Mouse (Mus musculus) natural killer cell, adult 2 months (primary cell): ENCODE data around the gene Slc1a7.

Source experiments
- DNase-seq, 2 experiments: peaks; one replicate each; pipeline ENCODE4 v3.0.0; 2022; ENCODE audit warnings: low spot score in 2 of 2

Slc1a7 gene

GRCm38 (mm10) chr4:108014466-108014865 is 46.3 kb downstream of the Slc1a7 start:
- DNase-seq: no peak

DNA sequence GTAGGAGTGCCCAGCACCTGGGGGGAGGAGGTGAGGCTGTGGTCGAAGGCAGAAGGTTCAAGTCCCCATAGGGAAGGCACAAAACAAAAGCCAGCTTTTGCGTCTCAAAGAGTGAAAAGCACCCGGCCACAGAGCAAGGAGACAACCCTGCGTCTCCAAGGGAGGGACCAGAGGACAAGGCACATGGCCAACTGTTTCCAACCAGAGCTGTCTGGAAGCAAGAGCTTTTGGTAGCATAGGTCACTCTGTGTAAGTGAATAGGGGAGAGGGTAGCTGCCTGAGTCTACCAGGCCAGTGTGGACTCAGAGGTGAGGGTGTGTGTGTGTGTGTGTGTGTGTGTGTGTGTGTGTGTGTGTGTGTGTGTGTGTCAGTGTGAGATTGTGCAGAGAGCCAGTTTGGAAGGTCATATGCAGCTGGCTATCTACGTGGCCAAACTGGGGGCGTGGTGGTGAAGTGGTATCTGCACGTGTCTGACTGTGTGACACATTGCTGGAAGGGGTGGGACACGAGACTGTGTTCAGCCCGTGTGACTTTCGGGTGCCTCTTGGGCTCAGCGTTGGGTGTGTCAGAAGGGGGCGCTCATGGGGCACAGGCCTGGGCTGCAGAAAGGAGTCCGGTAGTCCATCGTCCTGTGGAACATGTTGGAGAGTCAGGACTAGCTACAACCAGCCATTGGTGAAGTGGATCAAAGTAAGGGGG is 47.1 kb downstream of the Slc1a7 start:
- no peak for DNase-seq

DNA sequence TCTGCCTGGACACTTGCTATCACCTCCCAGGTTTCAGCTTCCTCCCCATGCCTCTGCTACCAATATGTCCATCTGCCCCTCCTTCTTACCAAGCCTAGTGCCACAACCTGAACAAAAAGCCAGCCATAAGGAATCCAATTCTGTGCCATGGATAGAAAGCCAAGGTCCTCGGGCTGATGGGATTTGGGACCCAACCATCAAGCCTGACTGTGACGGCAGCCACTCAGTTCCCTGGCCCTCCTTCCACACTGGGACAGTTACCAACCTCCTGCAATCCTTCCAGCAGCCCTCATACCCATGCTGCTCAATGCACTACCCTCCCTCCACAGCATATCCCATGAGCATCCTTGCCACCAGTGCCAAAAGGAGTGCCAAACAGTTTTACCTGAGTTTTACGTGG is 48.2 kb downstream of the Slc1a7 start:
- DNase-seq: no peak

- no peak for DNase-seq
Observed at GRCm38 (mm10) chr4:108017839-108018238, 49.7 kb downstream of the Slc1a7 start.

DNA sequence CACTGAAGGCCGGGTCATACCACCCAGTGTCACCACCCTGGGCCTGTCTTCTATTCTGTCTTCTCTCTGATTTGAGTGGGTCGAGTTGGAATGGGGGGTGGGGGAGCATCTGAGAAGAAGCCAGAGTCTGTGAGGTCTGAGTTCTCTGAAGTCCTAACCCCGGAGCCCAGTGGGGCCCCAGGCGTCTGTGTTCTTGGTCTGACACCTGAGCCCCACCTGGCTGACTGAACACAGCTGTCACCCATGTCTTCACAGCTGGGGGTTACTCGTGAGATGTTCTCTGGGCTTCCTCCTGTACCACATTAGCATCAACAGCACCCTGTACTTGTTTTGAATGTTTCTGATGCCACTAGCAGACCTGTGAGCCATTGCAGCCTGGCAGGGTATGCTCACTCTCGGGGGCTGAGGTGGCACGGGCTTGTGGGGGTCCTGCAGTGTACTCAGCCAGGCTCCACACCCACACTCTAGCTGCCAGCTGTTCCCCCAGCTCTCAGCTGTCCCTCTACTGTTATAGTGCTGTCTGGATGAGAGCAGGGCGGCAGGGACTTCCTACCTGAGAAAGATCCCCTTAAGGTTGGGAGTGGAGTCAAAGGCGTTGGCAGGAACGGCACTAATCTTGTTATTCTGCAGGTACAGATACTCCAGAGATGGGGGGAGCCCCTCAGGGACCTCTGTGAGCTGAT is 50.2 kb downstream of the Slc1a7 start:
- no peak for DNase-seq

DNA sequence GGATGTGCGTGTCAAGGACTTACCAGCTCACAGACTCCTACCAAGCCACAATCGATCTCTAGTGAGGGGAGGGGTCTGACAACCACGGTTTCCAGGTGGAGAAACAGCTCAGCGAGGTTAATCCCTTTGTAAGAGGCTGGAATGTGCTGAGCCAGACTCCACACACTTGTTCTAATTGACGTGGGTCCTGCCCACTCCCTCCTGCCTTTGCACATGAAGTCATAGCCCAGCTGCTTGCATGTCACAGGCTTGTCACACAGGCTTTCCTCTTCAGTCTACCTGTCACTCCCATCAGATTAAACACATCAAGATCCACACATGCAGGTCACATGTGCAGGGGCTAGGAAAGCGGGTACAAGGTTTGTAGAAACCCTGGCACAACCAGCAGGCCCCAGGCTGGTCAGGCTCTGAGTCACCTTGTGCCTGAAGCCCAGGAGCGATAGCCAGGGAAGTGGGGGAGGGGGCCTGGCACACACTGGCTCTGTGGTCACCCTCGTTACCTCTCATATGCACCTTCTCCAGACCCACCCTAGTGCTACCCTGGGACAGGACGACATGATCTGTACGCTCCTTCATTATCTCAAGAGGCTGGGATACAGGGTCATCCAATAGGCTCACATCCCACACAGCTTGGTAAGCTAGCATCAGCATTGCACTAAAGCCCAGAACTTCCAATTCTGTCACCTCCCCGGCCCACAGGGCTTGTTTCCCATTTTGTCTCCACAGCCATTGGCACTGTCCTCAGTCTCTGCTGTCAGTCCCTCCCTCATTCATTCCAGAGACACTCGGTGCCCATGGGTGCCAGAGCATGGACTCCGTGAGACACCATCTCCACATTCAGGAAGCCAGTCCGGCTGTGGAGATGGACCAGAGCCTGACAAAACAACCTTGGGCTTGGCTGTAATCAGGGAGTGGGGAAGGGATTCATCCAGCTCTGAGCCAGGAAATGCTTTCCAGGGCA is 51.1 kb downstream of the Slc1a7 start:
- no peak for DNase-seq

GRCm38 (mm10) chr4:108020178-108020577 is 52.0 kb downstream of the Slc1a7 start:
- DNase-seq: no peak

DNA sequence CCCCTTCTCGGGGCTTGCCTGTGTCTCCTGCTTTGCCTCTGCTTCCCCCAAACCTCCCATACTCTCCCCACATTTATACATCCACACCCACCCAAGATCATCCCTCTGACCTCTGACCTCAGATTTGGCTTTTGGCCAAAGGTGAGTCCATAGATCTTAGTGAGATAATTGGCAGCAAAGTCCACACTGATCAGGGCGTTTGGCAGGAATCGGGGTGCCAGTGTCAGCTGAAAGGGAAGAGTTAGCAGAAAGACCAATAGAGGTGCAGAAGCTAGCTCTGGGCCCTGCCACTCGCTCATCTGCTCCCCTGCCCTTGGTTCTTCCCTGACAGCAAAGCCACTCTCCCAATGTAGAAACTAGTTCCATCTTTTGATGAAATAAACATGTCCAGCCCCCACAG is 55.1 kb downstream of the Slc1a7 start:
- no peak for DNase-seq

DNA sequence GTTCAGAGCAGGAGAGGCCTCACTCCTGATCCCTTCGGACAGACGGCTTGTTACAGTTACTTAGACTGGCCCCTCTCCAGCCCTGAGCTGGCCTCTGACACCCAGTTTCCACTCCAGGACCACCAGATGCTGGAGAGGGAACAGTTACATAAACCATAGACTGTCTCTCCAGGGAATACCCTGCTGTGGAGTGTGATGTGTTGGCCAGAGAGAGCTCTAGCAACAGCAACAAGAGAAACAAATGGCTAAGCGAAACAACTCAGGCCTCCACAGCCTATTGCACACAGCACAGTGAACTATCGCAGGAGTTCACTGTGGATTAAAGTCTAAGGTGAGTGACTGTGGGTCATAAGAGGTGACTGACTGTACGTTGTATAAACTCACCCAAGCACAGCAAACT is 56.5 kb downstream of the Slc1a7 start:
- no peak for DNase-seq

- DNase-seq: no peak
Observed at GRCm38 (mm10) chr4:108025269-108025668, 57.1 kb downstream of the Slc1a7 start.

GRCm38 (mm10) chr4:108026193-108026592 is 58.1 kb downstream of the Slc1a7 start:
- no peak for DNase-seq

DNA sequence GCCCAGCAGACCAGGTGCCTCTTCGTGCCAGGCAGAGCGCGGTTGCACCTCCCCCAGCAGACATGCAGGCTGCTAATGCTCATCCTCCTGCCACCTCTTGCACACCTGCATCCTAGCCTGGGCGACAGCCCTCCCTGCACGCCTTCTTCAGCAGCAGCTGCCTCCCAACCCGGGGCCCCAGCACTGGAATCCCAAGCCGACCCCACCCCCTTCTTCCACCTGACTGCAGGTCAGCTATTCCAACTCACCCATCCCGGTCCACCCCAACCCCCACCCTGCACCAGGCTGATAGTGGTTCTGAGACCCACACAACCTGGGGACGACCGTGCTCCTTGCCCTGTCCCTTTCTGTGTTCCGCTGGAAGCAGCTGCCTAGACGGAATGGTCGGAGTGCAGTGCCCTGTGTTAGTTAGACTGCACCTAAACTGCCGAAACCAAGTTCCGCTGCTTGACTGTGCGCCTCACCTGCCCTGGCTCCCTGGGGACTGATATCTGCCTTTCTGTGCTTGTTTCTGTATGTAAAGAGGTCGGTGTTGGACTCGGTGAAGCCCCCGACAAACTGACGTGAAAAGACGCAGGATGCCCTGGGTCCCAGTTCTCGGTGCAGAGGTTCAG is 62.9 kb downstream of the Slc1a7 start:
- DNase-seq: no peak

DNA sequence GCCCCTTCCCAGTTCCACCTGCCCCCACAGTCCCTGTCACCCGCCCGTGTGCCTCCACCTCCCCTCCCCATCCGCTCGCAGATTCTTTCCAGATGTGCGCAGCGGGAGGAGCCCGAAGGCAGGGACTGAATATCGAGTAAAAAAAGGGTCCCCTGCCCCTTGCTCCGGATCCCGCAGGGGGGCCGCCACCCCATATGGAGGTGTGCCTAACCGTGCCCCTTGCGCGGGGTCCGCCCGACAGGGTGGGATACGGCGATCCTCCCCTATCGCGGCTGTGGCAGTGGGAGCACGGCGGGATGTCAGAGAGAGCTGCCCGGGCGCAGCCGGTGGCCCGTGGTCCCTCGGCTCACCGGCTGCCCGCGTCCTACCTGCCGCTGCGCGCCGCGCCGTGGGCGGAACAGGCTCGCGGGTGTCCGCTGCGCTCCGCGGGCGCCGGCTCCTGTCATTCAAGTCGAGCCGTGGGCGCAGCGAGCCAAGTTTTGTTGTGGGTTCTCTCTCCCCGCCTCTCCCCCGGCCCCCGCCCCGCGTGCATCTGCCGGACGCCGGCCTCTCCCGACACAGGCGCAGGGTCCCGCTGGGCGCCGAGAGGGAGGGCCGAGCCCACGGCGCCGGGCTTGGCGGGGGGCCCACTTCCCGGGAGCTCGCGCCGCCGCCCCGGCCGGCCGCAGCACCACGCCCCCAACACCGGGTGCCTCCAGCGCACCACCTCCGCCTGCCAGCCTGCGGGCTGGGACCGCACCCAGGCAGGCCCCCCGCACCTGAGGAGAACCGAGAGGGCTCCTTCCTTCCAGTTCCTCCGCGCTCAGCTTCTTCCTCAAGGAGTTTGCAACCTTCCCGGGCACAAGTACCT is 63.6 kb downstream of the Slc1a7 start:
- DNase-seq: no peak

DNA sequence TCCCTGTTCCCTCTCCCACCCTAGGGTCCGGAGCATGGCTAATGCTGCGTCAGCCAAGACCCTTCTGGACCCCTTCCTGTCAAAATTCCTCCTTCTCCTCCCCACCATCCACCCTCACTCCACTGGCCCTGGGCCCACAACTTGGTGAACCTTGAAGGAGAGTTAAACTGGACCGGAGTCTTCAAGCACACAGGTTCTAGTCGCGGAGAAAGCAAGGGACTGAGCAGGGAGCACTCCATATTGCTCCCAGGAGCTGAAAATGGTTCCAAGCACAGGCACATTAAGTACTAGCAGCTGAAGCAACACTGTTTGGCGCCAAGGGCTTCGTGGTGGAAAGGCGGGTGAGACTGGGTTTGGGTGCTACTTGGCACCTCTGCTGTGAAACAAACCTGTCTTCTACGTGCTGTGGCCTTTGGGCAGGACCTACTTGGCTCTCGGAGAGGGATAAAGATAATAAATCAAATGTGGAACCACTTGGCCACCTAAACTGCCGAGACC is 64.3 kb downstream of the Slc1a7 start:
- no peak for DNase-seq

- DNase-seq: no peak
Observed at GRCm38 (mm10) chr4:108033041-108033764, 65.1 kb downstream of the Slc1a7 start.

DNA sequence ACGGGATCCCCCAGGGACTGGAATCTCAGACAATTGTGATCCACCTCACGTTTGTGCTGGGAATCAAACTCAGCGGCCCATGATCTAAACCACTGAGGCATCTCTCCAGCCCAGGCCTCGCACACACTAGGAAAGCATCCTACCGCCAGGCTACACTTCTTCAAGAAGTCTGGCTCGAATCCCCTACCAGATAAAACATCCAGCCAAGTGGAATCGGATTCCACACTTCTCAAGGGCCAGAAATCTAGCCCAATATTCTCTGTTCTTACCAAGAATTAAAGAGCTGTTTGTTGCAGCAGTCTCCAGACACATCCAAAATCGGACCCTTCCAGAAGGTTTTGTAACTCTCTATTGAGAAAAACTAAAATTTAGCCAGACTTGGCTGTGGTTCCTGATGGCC is 68.9 kb downstream of the Slc1a7 start:
- DNase-seq: no peak

DNA sequence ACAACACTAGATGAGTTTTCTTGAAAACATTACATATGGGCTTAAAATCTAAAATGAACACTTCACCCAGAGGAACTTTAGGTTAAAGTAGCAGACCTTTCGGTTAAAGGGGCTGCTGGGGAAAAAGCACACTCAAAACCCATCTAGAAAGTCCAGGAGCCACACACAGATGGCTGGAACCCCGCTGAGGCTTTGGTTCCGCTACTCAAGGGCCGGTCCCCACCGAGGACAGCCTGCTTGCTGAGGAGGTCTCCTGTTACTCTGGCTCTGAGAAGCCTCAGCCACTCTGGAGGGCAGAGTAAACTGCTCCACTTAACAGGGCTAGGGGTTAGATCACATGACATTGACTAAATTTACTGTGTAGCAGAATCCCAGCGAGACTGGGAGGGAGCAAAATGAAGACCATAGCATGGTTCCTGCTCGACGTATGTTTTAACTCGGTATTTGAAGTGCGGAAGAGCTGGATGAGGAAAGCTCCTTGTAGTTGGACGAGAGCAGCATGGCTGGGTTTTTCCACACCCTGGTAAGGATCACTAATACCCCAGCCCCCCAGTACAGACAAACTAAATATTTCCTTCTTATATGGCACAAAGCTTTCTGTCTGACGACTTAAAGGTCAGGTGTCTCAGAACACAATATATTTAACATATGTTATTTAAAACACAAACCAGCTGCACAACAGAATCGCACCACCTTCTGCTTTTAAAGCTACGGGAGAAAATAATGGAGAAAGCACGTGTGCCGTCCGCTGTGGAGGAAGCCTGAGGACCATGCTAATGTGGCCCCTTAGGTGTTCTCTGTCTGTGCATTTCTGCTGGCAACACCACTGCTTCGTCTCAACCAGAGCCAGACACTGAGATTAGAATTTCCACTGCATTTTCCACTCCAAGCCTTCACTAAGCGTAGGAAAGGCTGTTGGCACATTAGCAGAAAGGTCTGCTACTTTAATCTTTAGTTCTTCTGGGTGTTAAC is 77.3 kb downstream of the Slc1a7 start:
- no peak for DNase-seq

DNA sequence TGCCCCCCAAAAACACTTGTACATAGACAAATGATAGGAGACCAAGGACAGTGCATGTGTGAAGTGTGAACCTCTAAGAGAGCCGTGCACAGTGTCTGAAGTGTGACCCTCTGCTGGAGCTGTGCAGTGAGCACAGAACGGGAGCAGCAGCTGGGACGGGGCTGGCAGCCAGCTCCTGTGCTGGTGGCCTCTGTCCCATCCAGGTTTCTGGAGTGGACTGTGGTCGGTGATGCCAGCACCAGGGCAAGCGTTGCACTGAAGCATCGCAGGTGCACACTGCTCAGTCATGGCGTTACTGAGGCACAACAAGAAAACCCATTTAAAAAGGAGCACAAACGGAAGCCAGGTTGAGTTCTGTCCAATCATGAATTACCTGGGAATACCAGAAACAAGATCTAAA is 78.0 kb downstream of the Slc1a7 start:
- DNase-seq: no peak

DNA sequence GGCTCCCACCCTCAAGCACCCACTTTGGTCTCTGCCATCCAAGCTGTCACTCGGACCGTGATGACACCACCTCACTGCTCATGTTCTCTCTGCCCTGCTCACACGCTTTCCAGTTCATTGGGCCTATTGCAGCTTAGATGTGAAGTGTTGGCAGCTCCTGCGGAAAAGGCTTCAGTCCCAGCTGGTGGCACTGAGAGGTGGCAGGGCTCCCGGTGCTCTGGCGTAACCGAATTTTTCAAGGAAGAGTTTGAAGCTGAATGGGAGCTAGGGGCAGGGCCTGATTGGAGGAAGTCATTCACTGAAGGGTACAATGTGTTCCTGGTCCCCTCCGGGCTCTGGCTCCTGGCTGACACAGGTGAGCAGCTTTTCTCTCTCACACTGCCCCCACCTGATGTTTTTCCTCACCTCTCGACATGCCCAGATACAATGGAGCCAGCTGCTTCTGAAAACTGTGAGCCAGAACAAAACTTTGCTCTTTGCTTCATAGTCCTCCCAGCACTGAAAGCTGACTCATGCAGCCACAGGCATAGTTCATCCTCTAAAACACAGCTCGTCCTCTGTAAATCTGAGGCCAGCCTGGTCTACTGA is 83.6 kb downstream of the Slc1a7 start:
- DNase-seq: no peak
